Mouse (Mus musculus) right cerebral cortex, adult 2 months (tissue): Measurements from ENCODE around the gene Alk.

ENCODE experiments used
- DNase-seq, 2 experiments: peaks; one replicate each; pipeline ENCODE4 v3.0.0; 2021 to 2022; ENCODE audit warnings: low spot score in 2 of 2

The Alk gene

GRCm38 (mm10) chr17:72401349-72401748 lies 203.1 kb downstream of the Alk start:
- no peak for DNase-seq

GRCm38 (mm10) chr17:72399331-72400059 lies 204.9 kb downstream of the Alk start:
- DNase-seq, result no peak

GRCm38 (mm10) chr17:72395956-72396355 lies 208.5 kb downstream of the Alk start:
- no peak for DNase-seq

- DNase-seq, result no peak
Measured at GRCm38 (mm10) chr17:72368991-72369390, 235.4 kb downstream of the Alk start.

GRCm38 (mm10) chr17:72362811-72363496 lies 241.5 kb downstream of the Alk start:
- DNase-seq, result no peak

- DNase-seq, result no peak
Measured at GRCm38 (mm10) chr17:72361961-72362360, 242.5 kb downstream of the Alk start.

GRCm38 (mm10) chr17:72356759-72357302 lies 247.6 kb downstream of the Alk start:
- no peak for DNase-seq

- DNase-seq, result no peak
Measured at GRCm38 (mm10) chr17:72339437-72339836, 265.0 kb downstream of the Alk start.

- DNase-seq, result no peak
Measured at GRCm38 (mm10) chr17:72332909-72333308, 271.5 kb downstream of the Alk start.

GRCm38 (mm10) chr17:72325941-72326340 lies 278.5 kb downstream of the Alk start:
- DNase-seq, result no peak

- DNase-seq, result no peak
Measured at GRCm38 (mm10) chr17:72319576-72319975, 284.9 kb downstream of the Alk start.

GRCm38 (mm10) chr17:72299651-72300050 lies 304.8 kb downstream of the Alk start:
- no peak for DNase-seq

- DNase-seq, result no peak
Measured at GRCm38 (mm10) chr17:72296349-72296748, 308.1 kb downstream of the Alk start.

GRCm38 (mm10) chr17:72293267-72293580 lies 311.2 kb downstream of the Alk start:
- DNase-seq, result no peak

GRCm38 (mm10) chr17:72292444-72293266 lies 311.8 kb downstream of the Alk start:
- no peak for DNase-seq

GRCm38 (mm10) chr17:72285961-72286360 lies 318.5 kb downstream of the Alk start:
- no peak for DNase-seq

GRCm38 (mm10) chr17:72278296-72278695 lies 326.1 kb downstream of the Alk start:
- DNase-seq, result no peak

GRCm38 (mm10) chr17:72276778-72277177 lies 327.6 kb downstream of the Alk start:
- no peak for DNase-seq

GRCm38 (mm10) chr17:72275391-72275904 lies 329.0 kb downstream of the Alk start:
- no peak for DNase-seq

- no peak for DNase-seq
Measured at GRCm38 (mm10) chr17:72274205-72274604, 330.2 kb downstream of the Alk start.

GRCm38 (mm10) chr17:72271640-72272039 lies 332.8 kb downstream of the Alk start:
- no peak for DNase-seq

- no peak for DNase-seq
Measured at GRCm38 (mm10) chr17:72268529-72268928, 335.9 kb downstream of the Alk start.
